In the genomic region with DNA sequence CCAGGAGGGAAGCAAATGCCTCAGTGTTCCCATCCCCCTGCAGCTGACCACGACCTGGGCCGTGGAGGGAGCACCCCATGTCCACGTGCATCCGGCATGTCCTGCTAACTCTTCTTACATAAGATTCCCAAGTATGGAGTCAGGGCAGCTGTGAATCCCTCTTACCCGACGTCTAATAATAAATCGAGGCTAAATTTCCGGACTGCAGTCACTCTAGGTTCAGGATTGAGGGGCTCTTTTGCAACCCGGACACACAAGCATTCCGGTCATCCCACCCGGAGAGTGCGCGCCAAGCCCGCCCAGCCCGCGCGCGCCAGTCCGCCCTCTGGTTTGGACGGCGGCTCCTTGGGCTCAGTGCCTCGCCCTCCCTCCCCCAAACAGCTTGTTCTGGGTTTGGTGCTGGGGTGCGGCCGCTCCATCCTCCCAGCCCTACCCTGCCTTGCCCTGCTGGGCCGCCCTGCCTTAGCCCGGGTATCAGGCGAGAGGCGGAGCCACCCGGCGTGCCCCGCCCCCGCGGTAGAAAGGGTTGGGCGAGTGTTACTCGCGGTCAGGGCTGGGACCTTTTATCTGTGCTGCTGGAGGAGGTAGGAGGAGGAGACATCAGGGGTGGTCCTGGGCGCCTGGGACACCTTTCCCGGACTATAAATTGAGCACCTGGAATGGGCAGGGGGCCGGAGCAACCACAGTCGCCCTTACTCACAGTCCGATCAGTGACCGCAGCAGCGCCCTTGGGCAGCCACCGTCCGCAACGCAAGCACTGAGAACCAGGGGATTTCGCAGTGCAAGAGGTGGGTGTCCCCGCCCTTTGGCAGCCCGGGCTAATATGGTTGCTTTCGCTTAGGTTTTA, we compare ENCODE assay signal across 7 mouse cellular contexts. TPM values are rescaled to one million over a fixed set of nuclear protein-coding genes. Genes with fewer than 3 reads are reported as not detected.
A peak's percentile ranks its signal among the peaks of the same experiment; 100 is the strongest.
DNase-seq lines count a peak whose midpoint lies in the region; ATAC-seq lines count a peak whose summit lies in the region.

No protein-coding gene starts in this region.

- peak; percentile 81 for ATAC-seq in limb, embryonic 11.5 days (ENCODE audit: insufficient number of reproducible peaks, low FRiP score, low TSS enrichment, low read depth)
- peak; percentile 91 for ATAC-seq in midbrain, embryonic 13.5 days

- peak overlapping the region; percentile 53 for H3K4me2 ChIP-seq in limb, embryonic 11.5 days (ENCODE audit: low read depth, severe bottlenecking)
- H3K4me2 ChIP-seq in midbrain, embryonic 13.5 days (replicated peaks) = peak overlapping the region; percentile 67

- peak overlapping the region; percentile 65 for H3K4me3 ChIP-seq in embryonic facial prominence, embryonic 10.5 days
- peak overlapping the region; percentile 36 for H3K4me3 ChIP-seq in limb, embryonic 11.5 days (ENCODE audit: low read depth, low read length)
- peak overlapping the region; percentile 57 for H3K4me3 ChIP-seq in midbrain, embryonic 13.5 days (replicated peaks)

- peaks cover 23% of the 10 kb centered on the region for H3K27me3 ChIP-seq in embryonic facial prominence, embryonic 10.5 days (replicated peaks; ENCODE audit: low read depth, poor library complexity, severe bottlenecking)
- no peaks in the 10 kb centered on the region; the same call in 1 of the 2 replicates for H3K27me3 ChIP-seq in limb, embryonic 11.5 days (ENCODE audit: control insufficient read depth, insufficient read depth, low read length)
- H3K27me3 ChIP-seq in midbrain, embryonic 13.5 days = no peaks in the 10 kb centered on the region

- H3K4me1 ChIP-seq in embryonic facial prominence, embryonic 10.5 days = 0 out of 2 replicates have a peak, but pooled peaks cover 21% of the 10 kb centered on the region
- no peaks in the 10 kb centered on the region for H3K4me1 ChIP-seq in limb, embryonic 11.5 days (ENCODE audit: control insufficient read depth, insufficient read depth, low read length)
- peaks cover 21% of the 10 kb centered on the region for H3K4me1 ChIP-seq in midbrain, embryonic 13.5 days (replicated peaks)

- 15% methylated on average over 50 of the region's 50 CpGs for WGBS in embryonic facial prominence, embryonic 10.5 days
- WGBS in limb, embryonic 11.5 days = 15% methylated on average over 49 of the region's 50 CpGs
- WGBS in midbrain, embryonic 13.5 days = 25% methylated on average over 48 of the region's 50 CpGs

- H3K9ac ChIP-seq in limb, embryonic 11.5 days (ENCODE audit: low read length) = peak overlapping the region; percentile 59
- peak overlapping the region; percentile 82 for H3K9ac ChIP-seq in midbrain, embryonic 13.5 days (replicated peaks)

- no peaks in the 10 kb centered on the region for H3K9me3 ChIP-seq in embryonic facial prominence, embryonic 10.5 days
- H3K9me3 ChIP-seq in limb, embryonic 11.5 days (ENCODE audit: control insufficient read depth, low read length) = no peaks in the 10 kb centered on the region
- no peaks in the 10 kb centered on the region for H3K9me3 ChIP-seq in midbrain, embryonic 13.5 days

- H3K27ac ChIP-seq in embryonic facial prominence, embryonic 10.5 days (replicated peaks) = peak overlapping the region; percentile 84
- no peak overlapping the region for H3K27ac ChIP-seq in limb, embryonic 11.5 days (replicated peaks; ENCODE audit: low read depth, low read length)
- H3K27ac ChIP-seq in midbrain, embryonic 13.5 days = peak overlapping the region; percentile 86

- DNase-seq in adrenal gland, adult 8-10 months = peak; percentile 91
- peak; percentile 85 for DNase-seq in embryonic facial prominence, embryonic 10.5 days (ENCODE audit: low spot score)
- DNase-seq in heart, adult 11 months = peak; percentile 100
- DNase-seq in kidney, adult 18-20 months = peak; percentile 90
- DNase-seq in limb, embryonic 11.5 days (ENCODE audit: low spot score) = peak; percentile 74
- DNase-seq in spleen, adult 12 weeks (ENCODE audit: low spot score) = peak; percentile 83

- no peaks in the 10 kb centered on the region for H3K36me3 ChIP-seq in embryonic facial prominence, embryonic 10.5 days (replicated peaks)
- H3K36me3 ChIP-seq in limb, embryonic 11.5 days (ENCODE audit: control insufficient read depth, insufficient read depth, low read length) = no peaks in the 10 kb centered on the region
- no peaks in the 10 kb centered on the region for H3K36me3 ChIP-seq in midbrain, embryonic 13.5 days

RNA-seq across cellular contexts. Expression of a gene that starts 2.3 kb away (rescaled TPM):
- total RNA-seq in adrenal gland, adult 8-10 months (2022) = 100 to 1,000 TPM in 3 of 4 experiments, 10 to 100 TPM in 1; 94.0 to 129 (median 102) TPM
- 30.2 and 31.9 TPM in 2 replicates for polyA plus RNA-seq in embryonic facial prominence, embryonic 10.5 days (2016; fragmentation: Nextera tagmentation; extraction: Ambion mirVana)
- 20.6 and 25.7 TPM in 2 replicates for polyA plus RNA-seq in limb, embryonic 11.5 days (2014; fragmentation: Nextera tagmentation; extraction: Ambion mirVana)
- polyA plus RNA-seq in midbrain, embryonic 13.5 days (2015; fragmentation: Nextera tagmentation; extraction: Ambion mirVana) = 63.7 and 67.6 TPM in 2 replicates
